Comparison of ENCODE assay signal across 8 mouse cellular contexts in genomic region chr4:134251241-134252130, GRCm38 (mm10). TPM values are rescaled to one million over a fixed set of nuclear protein-coding genes. Genes with fewer than 3 reads are reported as not detected.
A peak's percentile ranks its signal among the peaks of the same experiment; 100 is the strongest.
DNase-seq lines count a peak whose midpoint lies in the region; ATAC-seq and TF ChIP-seq lines count a peak whose summit lies in the region.

No protein-coding gene starts in this region.

- WGBS in forebrain, embryonic 14.5 days: under 1% methylated on average over 67 of the region's 91 CpGs
- WGBS in liver, embryonic 14.5 days (ENCODE audit: insufficient replicate concordance): 1% methylated on average over 91 of the region's 91 CpGs

- peak; percentile 45 for ATAC-seq in forebrain, embryonic 14.5 days
- ATAC-seq in liver, embryonic 14.5 days (ENCODE audit: insufficient read depth): peak; percentile 34; the same call in 1 of the 2 replicates

- no peak for TF ChIP-seq EP300 in liver, embryonic 14.5 days (IDR thresholded peaks at IDR 0.05; ENCODE audit: low read depth)

- TF ChIP-seq CTCF in liver, embryonic 14.5 days (IDR thresholded peaks at IDR 0.05; ENCODE audit: low read depth): no peak

- peaks cover 10% of the 10 kb centered on the region for H3K4me1 ChIP-seq in forebrain, embryonic 14.5 days (ENCODE audit: control insufficient read depth, insufficient read depth, low read length)
- peaks cover 0 to 18% of the 10 kb centered on the region in 2 experiments; a peak in 2 of 4 replicates for H3K4me1 ChIP-seq in liver, embryonic 14.5 days (replicated peaks; ENCODE audit: control insufficient read depth in 2 of 2, insufficient read depth in 2 of 2, low read length in 1 of 2)

- no peak overlapping the region; the same call in 1 of the 2 replicates for H3K27ac ChIP-seq in forebrain, embryonic 14.5 days (ENCODE audit: low read depth, low read length)
- no peak overlapping the region for H3K27ac ChIP-seq in liver, embryonic 14.5 days

- no peaks in the 10 kb centered on the region for H3K9me3 ChIP-seq in forebrain, embryonic 14.5 days (replicated peaks; ENCODE audit: control insufficient read depth, low read length)
- H3K9me3 ChIP-seq in liver, embryonic 14.5 days (ENCODE audit: control insufficient read depth, low read length): no peaks in the 10 kb centered on the region

- H3K4me3 ChIP-seq in forebrain, embryonic 14.5 days (ENCODE audit: low read depth, low read length): peak overlapping the region; percentile 46
- peak overlapping the region; percentile 2 to 43; a peak in 3 of 4 replicates for H3K4me3 ChIP-seq in liver, embryonic 14.5 days (ENCODE audit: insufficient read depth in 1 of 2, low read depth in 2 of 2, low read length in 2 of 2)

- peak; percentile 64 to 67 for DNase-seq in cerebellum, postnatal 10 days
- no peak for DNase-seq in cerebellum, adult 11-12 months
- DNase-seq in Muller cell, postnatal 12 days (ENCODE audit: inconsistent ontology term): peak; percentile 59
- peak; percentile 61 for DNase-seq in forebrain, embryonic 14.5 days (ENCODE audit: low spot score)
- peak; percentile 57 for DNase-seq in induced T-regulatory cell, adult 2 months (ENCODE audit: low read depth)
- DNase-seq in liver, embryonic 14.5 days (ENCODE audit: low read depth in 3 of 3, low spot score in 3 of 3): no peak
- DNase-seq in retina, embryonic 14.5 days (ENCODE audit: low spot score): peak; percentile 55
- no peak for DNase-seq in ovary, postnatal 36 days (ENCODE audit: low spot score)

- H3K4me2 ChIP-seq in forebrain, embryonic 14.5 days (ENCODE audit: low read length): peak overlapping the region; percentile 75
- H3K4me2 ChIP-seq in liver, embryonic 14.5 days (ENCODE audit: low read depth): peak overlapping the region; percentile 61

- H3K36me3 ChIP-seq in forebrain, embryonic 14.5 days (ENCODE audit: control insufficient read depth, insufficient read depth, low read length): no peaks in the 10 kb centered on the region
- no peaks in the 10 kb centered on the region for H3K36me3 ChIP-seq in liver, embryonic 14.5 days (replicated peaks; ENCODE audit: control insufficient read depth, insufficient read depth, low read depth)

- peak overlapping the region; percentile 67 for H3K9ac ChIP-seq in forebrain, embryonic 14.5 days (ENCODE audit: low read length)
- no peak overlapping the region for H3K9ac ChIP-seq in liver, embryonic 14.5 days (replicated peaks)

- peaks cover 70% of the 10 kb centered on the region for H3K27me3 ChIP-seq in forebrain, embryonic 14.5 days (replicated peaks; ENCODE audit: control insufficient read depth, insufficient read depth, low read length)
- peaks cover 84% of the 10 kb centered on the region for H3K27me3 ChIP-seq in liver, embryonic 14.5 days (ENCODE audit: control insufficient read depth, insufficient read depth, low read length)

RNA-seq across cellular contexts. Expression of gene Grrp1, which starts 2.4 kb away (rescaled TPM):
- 10.1 and 11.6 TPM in 2 replicates for polyA plus RNA-seq in forebrain, embryonic 14.5 days (2014; fragmentation: Nextera tagmentation; extraction: Ambion mirVana)
- polyA plus RNA-seq in liver, embryonic 14.5 days (2012; rRNA removed): 0.77 and 1.1 TPM in 2 replicates
- polyA plus RNA-seq in liver, embryonic 14.5 days (2014; fragmentation: Nextera tagmentation; extraction: Ambion mirVana): 0.40 and 0.55 TPM in 2 replicates

RNA-seq across cellular contexts. Expression of gene Gm30191, which starts 4.8 kb away (rescaled TPM):
- polyA plus RNA-seq in forebrain, embryonic 14.5 days (2014; fragmentation: Nextera tagmentation; extraction: Ambion mirVana): not detected in 2 replicates
- polyA plus RNA-seq in liver, embryonic 14.5 days (2012; rRNA removed): not detected in 2 replicates
- polyA plus RNA-seq in liver, embryonic 14.5 days (2014; fragmentation: Nextera tagmentation; extraction: Ambion mirVana): not detected in 2 replicates

RNA-seq across cellular contexts. Expression of gene Zfp593, which starts 6.1 kb away (rescaled TPM):
- 14.4 and 15.8 TPM in 2 replicates for polyA plus RNA-seq in forebrain, embryonic 14.5 days (2014; fragmentation: Nextera tagmentation; extraction: Ambion mirVana)
- polyA plus RNA-seq in liver, embryonic 14.5 days (2012; rRNA removed): 5.6 and 6.4 TPM in 2 replicates
- polyA plus RNA-seq in liver, embryonic 14.5 days (2014; fragmentation: Nextera tagmentation; extraction: Ambion mirVana): 7.1 TPM in 2 replicates

RNA-seq across cellular contexts. Expression of gene E130218I03Rik, which starts 8.0 kb away (rescaled TPM):
- polyA plus RNA-seq in forebrain, embryonic 14.5 days (2014; fragmentation: Nextera tagmentation; extraction: Ambion mirVana): 0.17 TPM in 1 of 2 replicates, not detected in the other
- polyA plus RNA-seq in liver, embryonic 14.5 days (2012; rRNA removed): not detected in 2 replicates
- polyA plus RNA-seq in liver, embryonic 14.5 days (2014; fragmentation: Nextera tagmentation; extraction: Ambion mirVana): not detected in 2 replicates

RNA-seq across cellular contexts. Expression of gene Cnksr1, which starts 13.3 kb away (rescaled TPM):
- 0.36 TPM in 1 of 2 replicates, not detected in the other for polyA plus RNA-seq in forebrain, embryonic 14.5 days (2014; fragmentation: Nextera tagmentation; extraction: Ambion mirVana)
- polyA plus RNA-seq in liver, embryonic 14.5 days (2012; rRNA removed): 0.05 and 0.06 TPM in 2 replicates
- 0.35 TPM in 1 of 2 replicates, not detected in the other for polyA plus RNA-seq in liver, embryonic 14.5 days (2014; fragmentation: Nextera tagmentation; extraction: Ambion mirVana)

Comparison
In these comparisons a context has a peak if more than half of its experiments do, and no peak if none do; other contexts are left out.
1. DNase-seq: peak in cerebellum, postnatal 10 days (2 of 2), Muller cell, postnatal 12 days (single experiment), forebrain, embryonic 14.5 days (single experiment), induced T-regulatory cell, adult 2 months (single experiment) and retina, embryonic 14.5 days (single experiment); none in cerebellum, adult 11-12 months (single experiment), liver, embryonic 14.5 days (0 of 3) and ovary, postnatal 36 days (single experiment).